9 mouse cellular contexts compared by ENCODE assay signal in the genomic region with DNA sequence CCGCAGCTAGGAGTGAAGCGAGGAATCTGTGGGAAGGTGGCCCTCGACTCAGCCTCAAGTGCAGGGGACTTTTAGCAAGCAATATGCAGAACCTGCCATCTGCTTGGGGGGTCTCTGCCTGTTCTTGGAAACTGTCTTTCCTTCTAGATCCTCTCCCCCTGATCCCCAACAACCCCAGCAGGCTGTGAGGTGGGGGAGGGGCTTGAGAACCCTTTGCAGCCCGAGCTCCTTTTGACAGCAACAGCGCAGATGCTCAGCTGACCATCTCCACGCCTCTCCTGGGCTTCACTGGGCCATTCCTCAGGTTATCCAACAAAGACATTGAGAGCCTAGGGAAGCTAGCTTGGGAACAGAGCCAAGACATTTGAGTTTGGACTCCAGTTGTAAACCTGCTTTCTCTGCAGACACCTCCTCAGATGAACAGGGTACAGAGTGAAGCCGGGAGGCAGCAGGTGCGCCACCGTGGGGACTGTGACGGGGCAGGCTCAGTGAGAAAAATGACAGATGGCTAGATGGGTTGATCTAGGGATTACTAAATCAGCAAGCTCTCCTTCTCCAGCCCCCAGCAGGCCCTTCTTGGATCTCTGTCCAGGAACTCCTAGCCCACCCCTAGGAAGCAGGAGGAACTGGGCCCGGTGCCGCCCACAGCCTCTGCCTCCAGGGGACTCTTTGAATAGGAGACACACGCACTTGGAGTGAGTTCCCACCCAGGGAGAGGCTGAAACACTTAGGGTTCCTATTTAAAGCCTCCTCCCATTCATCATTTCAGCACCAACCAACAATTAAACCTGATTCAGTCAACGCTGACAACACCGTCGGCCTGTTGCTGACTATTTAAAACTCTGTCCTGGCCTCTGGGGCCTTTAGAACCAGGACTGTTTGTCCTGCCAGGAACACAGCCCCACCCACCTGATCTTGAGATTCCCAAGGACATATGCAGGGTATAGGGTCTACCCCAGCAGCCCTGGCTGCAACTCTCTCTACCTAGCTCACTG.
A peak's percentile ranks its signal among the peaks of the same experiment; 100 is the strongest.
DNase-seq lines count a peak whose midpoint lies in the region; ATAC-seq lines count a peak whose summit lies in the region.
"Had no signal": no experiment of that assay in that cellular context is flagged by ENCODE, and none has a peak within 500 bp of the region (broad histone marks: within the 10 kb centered on the region; RNA-seq: fewer than 3 reads in every experiment).

No protein-coding gene starts in this region.

- 45% methylated on average over 16 of the region's 16 CpGs for WGBS in hindbrain, embryonic 10.5 days
- 43% methylated on average over 16 of the region's 16 CpGs for WGBS in hindbrain, embryonic 11.5 days
- 26% methylated on average over 16 of the region's 16 CpGs for WGBS in forebrain, embryonic 16.5 days
- 35% methylated on average over 16 of the region's 16 CpGs for WGBS in stomach, embryonic 16.5 days

- no peak overlapping the region for H3K4me3 ChIP-seq in hindbrain, embryonic 10.5 days
- no peak overlapping the region for H3K4me3 ChIP-seq in hindbrain, embryonic 11.5 days (ENCODE audit: low read depth, low read length)
- H3K4me3 ChIP-seq in forebrain, embryonic 16.5 days (replicated peaks; ENCODE audit: low read length), result no peak overlapping the region
- no peak overlapping the region for H3K4me3 ChIP-seq in stomach, embryonic 16.5 days (replicated peaks; ENCODE audit: low read length)
- H3K4me3 ChIP-seq: myocyte had no signal

- H3K4me1 ChIP-seq in hindbrain, embryonic 10.5 days (replicated peaks), result peaks cover 10% of the 10 kb centered on the region
- H3K4me1 ChIP-seq in hindbrain, embryonic 11.5 days (replicated peaks; ENCODE audit: control insufficient read depth, insufficient read depth, low read length), result 0 out of 2 replicates have a peak, but pooled peaks cover 4% of the 10 kb centered on the region
- H3K4me1 ChIP-seq in forebrain, embryonic 16.5 days (replicated peaks; ENCODE audit: control insufficient read depth, insufficient read depth, low read length), result peaks cover 10% of the 10 kb centered on the region
- peaks cover 18% of the 10 kb centered on the region for H3K4me1 ChIP-seq in stomach, embryonic 16.5 days (ENCODE audit: control insufficient read depth, insufficient read depth, low read length)

- no peaks in the 10 kb centered on the region for H3K27me3 ChIP-seq in hindbrain, embryonic 10.5 days (ENCODE audit: insufficient read depth, poor library complexity, severe bottlenecking)
- no peaks in the 10 kb centered on the region for H3K27me3 ChIP-seq in hindbrain, embryonic 11.5 days (ENCODE audit: control insufficient read depth, insufficient read depth, low read length)
- no peaks in the 10 kb centered on the region for H3K27me3 ChIP-seq in forebrain, embryonic 16.5 days (replicated peaks; ENCODE audit: control insufficient read depth, insufficient read depth, low read length)
- no peaks in the 10 kb centered on the region for H3K27me3 ChIP-seq in stomach, embryonic 16.5 days (ENCODE audit: control insufficient read depth, insufficient read depth, low read length)

- no peaks in the 10 kb centered on the region for H3K9me3 ChIP-seq in hindbrain, embryonic 10.5 days
- no peaks in the 10 kb centered on the region for H3K9me3 ChIP-seq in hindbrain, embryonic 11.5 days (ENCODE audit: control insufficient read depth, low read length)
- H3K9me3 ChIP-seq in forebrain, embryonic 16.5 days (ENCODE audit: control insufficient read depth, low read length), result no peaks in the 10 kb centered on the region
- no peaks in the 10 kb centered on the region; the same call in 1 of the 2 replicates for H3K9me3 ChIP-seq in stomach, embryonic 16.5 days (replicated peaks; ENCODE audit: control insufficient read depth, low read length)

- ATAC-seq in hindbrain, embryonic 11.5 days (ENCODE audit: low FRiP score), result no peak; the same call in 1 of the 2 replicates
- ATAC-seq in forebrain, embryonic 16.5 days, result peak; percentile 79
- peak; percentile 48; the same call in 1 of the 2 replicates for ATAC-seq in stomach, embryonic 16.5 days (ENCODE audit: insufficient read depth, low FRiP score)

- H3K4me2 ChIP-seq in hindbrain, embryonic 11.5 days (replicated peaks; ENCODE audit: low read depth, low read length), result no peak overlapping the region
- no peak overlapping the region for H3K4me2 ChIP-seq in forebrain, embryonic 16.5 days (ENCODE audit: low read length)
- 0 out of 2 replicates have a peak overlapping the region, but pooled peaks have one; percentile 2 for H3K4me2 ChIP-seq in stomach, embryonic 16.5 days (ENCODE audit: low read depth, low read length)

- H3K27ac ChIP-seq in hindbrain, embryonic 10.5 days, result 0 out of 2 replicates have a peak overlapping the region, but pooled peaks have one; percentile 50
- H3K27ac ChIP-seq in hindbrain, embryonic 11.5 days (ENCODE audit: low read depth, low read length), result no peak overlapping the region
- no peak overlapping the region for H3K27ac ChIP-seq in forebrain, embryonic 16.5 days (ENCODE audit: low read length)
- H3K27ac ChIP-seq in stomach, embryonic 16.5 days (ENCODE audit: low read length), result peak overlapping the region; percentile 49

- H3K9ac ChIP-seq in hindbrain, embryonic 11.5 days (ENCODE audit: low read depth, low read length), result no peak overlapping the region
- no peak overlapping the region for H3K9ac ChIP-seq in forebrain, embryonic 16.5 days (replicated peaks; ENCODE audit: low read depth, low read length)
- H3K9ac ChIP-seq in stomach, embryonic 16.5 days (ENCODE audit: low read length), result no peak overlapping the region; the same call in 1 of the 2 replicates

- no peak for DNase-seq in hindbrain, embryonic 10.5 days (ENCODE audit: low spot score)
- DNase-seq in hindbrain, embryonic 11.5 days (ENCODE audit: low spot score), result no peak
- DNase-seq in ZHBTc4 (ENCODE audit: low read depth, low spot score) (peak; percentile 65), liver (no peak)
- peak; percentile 30 for DNase-seq in layer of hippocampus, postnatal 36 days
- DNase-seq in adrenal gland, postnatal 25 days, result no peak

- no peaks in the 10 kb centered on the region for H3K36me3 ChIP-seq in hindbrain, embryonic 10.5 days
- no peaks in the 10 kb centered on the region for H3K36me3 ChIP-seq in hindbrain, embryonic 11.5 days (ENCODE audit: control insufficient read depth, insufficient read depth, low read length)
- no peaks in the 10 kb centered on the region for H3K36me3 ChIP-seq in forebrain, embryonic 16.5 days (ENCODE audit: control insufficient read depth, insufficient read depth)
- H3K36me3 ChIP-seq in stomach, embryonic 16.5 days (ENCODE audit: control insufficient read depth, insufficient read depth, low read length), result no peaks in the 10 kb centered on the region

Comparison
In these comparisons a context has a peak if more than half of its experiments do, and no peak if none do; other contexts are left out.
1. H3K27ac ChIP-seq: peak in hindbrain, embryonic 10.5 days (single experiment) and stomach, embryonic 16.5 days (single experiment); none in hindbrain, embryonic 11.5 days (single experiment) and forebrain, embryonic 16.5 days (single experiment).
2. DNase-seq: peak in ZHBTc4 (single experiment) and layer of hippocampus, postnatal 36 days (2 of 2); none in hindbrain, embryonic 10.5 days (single experiment), hindbrain, embryonic 11.5 days (single experiment), liver (single experiment) and adrenal gland, postnatal 25 days (single experiment).